ENCODE assay signal across 12 mouse cellular contexts in the genomic region with DNA sequence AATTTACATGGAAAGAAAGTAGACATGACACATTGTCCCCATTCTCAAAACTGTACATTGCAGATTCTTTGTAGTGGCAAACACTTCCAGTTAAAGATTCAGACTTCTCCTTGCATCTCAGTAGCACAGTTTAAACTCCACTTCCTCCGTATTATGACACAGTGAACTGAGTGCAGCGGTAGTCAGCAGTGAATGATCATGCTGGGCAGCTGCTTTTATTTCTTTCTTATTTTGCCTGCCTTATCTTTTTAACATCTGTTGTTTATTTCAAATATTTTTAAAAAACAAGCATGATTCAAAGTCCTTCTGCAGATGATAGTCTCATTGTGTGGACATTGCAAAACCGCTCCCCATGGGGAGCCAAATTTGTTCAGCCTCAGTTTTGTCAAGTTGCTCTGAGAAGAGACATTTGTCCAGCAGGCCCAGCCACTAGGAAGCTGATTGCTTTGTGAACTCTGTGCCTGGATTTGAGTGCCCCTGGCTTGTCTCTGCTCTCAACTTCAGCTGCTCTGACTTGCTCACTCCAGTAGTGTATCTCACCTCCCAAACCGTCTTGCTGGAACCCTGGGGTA. TPM values are rescaled to one million over a fixed set of nuclear protein-coding genes. Genes with fewer than 3 reads are reported as not detected.
DNase-seq lines count a peak whose midpoint lies in the region; ATAC-seq and TF ChIP-seq lines count a peak whose summit lies in the region.
"Had no signal": no experiment of that assay in that cellular context is flagged by ENCODE, and none has a peak within 500 bp of the region (broad histone marks: within the 10 kb centered on the region; RNA-seq: fewer than 3 reads in every experiment).

No protein-coding gene starts in this region.

- H3K9ac ChIP-seq in hindbrain, embryonic 13.5 days, result no peak overlapping the region
- H3K9ac ChIP-seq: intestine, embryonic 15.5 days; midbrain, embryonic 12.5 days had no signal

- no peaks in the 10 kb centered on the region for H3K9me3 ChIP-seq in hindbrain, embryonic 13.5 days
- H3K9me3 ChIP-seq: intestine, embryonic 15.5 days; midbrain, embryonic 12.5 days had no signal

- intact Hi-C loops in gastrocnemius, adult 2 months (cut with DNase I), result no loop called here

- H3K4me2 ChIP-seq in hindbrain, embryonic 13.5 days, result no peak overlapping the region
- H3K4me2 ChIP-seq: intestine, embryonic 15.5 days; midbrain, embryonic 12.5 days had no signal

- 0 out of 2 replicates have a peak overlapping the region, but pooled peaks have one; percentile 23 for H3K4me3 ChIP-seq in gastrocnemius, adult 2 months
- no peak overlapping the region for H3K4me3 ChIP-seq in hindbrain, embryonic 13.5 days
- H3K4me3 ChIP-seq: intestine, embryonic 15.5 days; midbrain, embryonic 12.5 days had no signal

- no peaks in the 10 kb centered on the region for H3K27me3 ChIP-seq in hindbrain, embryonic 13.5 days
- H3K27me3 ChIP-seq: intestine, embryonic 15.5 days; midbrain, embryonic 12.5 days had no signal

- DNase-seq in gastrocnemius, adult 2 months, result peak; percentile 60
- DNase-seq in gastrocnemius, postnatal 4 days (ENCODE audit: low spot score in 2 of 2), result no peak
- DNase-seq in ovary, adult 18-20 months (ENCODE audit: low spot score), result peak; percentile 24
- no peak for DNase-seq in ovary, postnatal 14 days (ENCODE audit: low spot score)
- peak; percentile 32 to 40 for DNase-seq in lung, adult 18-20 months
- DNase-seq in cerebellum, adult 9-11 months, result no peak
- DNase-seq: B cell, adult 2 months; cerebellum, postnatal 36 days had no signal

- no peaks in the 10 kb centered on the region; the same call in 1 of the 2 replicates for H3K4me1 ChIP-seq in hindbrain, embryonic 13.5 days (replicated peaks)
- H3K4me1 ChIP-seq: intestine, embryonic 15.5 days; midbrain, embryonic 12.5 days had no signal

- 64% methylated on average over 4 of the region's 4 CpGs for WGBS in hindbrain, embryonic 13.5 days

- no peak for TF ChIP-seq CTCF in gastrocnemius, adult 2 months (IDR thresholded peaks at IDR 0.05)

- peak; percentile 49; the same call in 1 of the 2 replicates for ATAC-seq in megakaryocyte-erythroid progenitor cell, adult 5-6 weeks (replicated peaks; ENCODE audit: low FRiP score, low TSS enrichment, poor library complexity, severe bottlenecking)
- no peak for ATAC-seq in hindbrain, embryonic 13.5 days (ENCODE audit: low FRiP score)
- ATAC-seq: intestine, embryonic 15.5 days had no signal

- peak overlapping the region; percentile 77 for H3K27ac ChIP-seq in gastrocnemius, adult 2 months
- H3K27ac ChIP-seq in hindbrain, embryonic 13.5 days, result no peak overlapping the region
- H3K27ac ChIP-seq: intestine, embryonic 15.5 days; midbrain, embryonic 12.5 days had no signal

- H3K36me3 ChIP-seq in hindbrain, embryonic 13.5 days, result no peaks in the 10 kb centered on the region
- H3K36me3 ChIP-seq: intestine, embryonic 15.5 days; midbrain, embryonic 12.5 days had no signal

RNA-seq across cellular contexts. Expression of a gene that starts 9.8 kb away (rescaled TPM):
- 10 to 100 TPM; 12.1 to 18.4 TPM for total RNA-seq in gastrocnemius, adult 2 months (2021)
- total RNA-seq in gastrocnemius, postnatal 4 days (2021), result 10 to 100 TPM; 37.9 to 44.6 TPM
- 0.99 and 1.3 TPM in 2 replicates for total RNA-seq in megakaryocyte-erythroid progenitor cell, adult 5-6 weeks (2014; fragmentation: Nextera tagmentation)
- 0.61 and 1.3 TPM in 2 replicates for total RNA-seq in megakaryocyte-erythroid progenitor cell, adult 5-6 weeks (2017)
- polyA plus RNA-seq in hindbrain, embryonic 13.5 days (2015; fragmentation: Nextera tagmentation; extraction: Ambion mirVana), result 22.5 and 23.2 TPM in 2 replicates

Comparison
In these comparisons a context has a peak if more than half of its experiments do, and no peak if none do; other contexts are left out.
1. DNase-seq: peak in gastrocnemius, adult 2 months (single experiment), ovary, adult 18-20 months (single experiment) and lung, adult 18-20 months (2 of 2); none in gastrocnemius, postnatal 4 days (0 of 2), ovary, postnatal 14 days (single experiment) and cerebellum, adult 9-11 months (single experiment).
2. RNA of a gene that starts 9.8 kb away (total RNA-seq): 37.9 to 44.6 TPM in gastrocnemius, postnatal 4 days and 12.1 to 18.4 TPM in gastrocnemius, adult 2 months; 0.61 to 1.3 TPM in megakaryocyte-erythroid progenitor cell, adult 5-6 weeks; every median in the first group is over 4 times any median in the second.